Mouse (Mus musculus): ENCODE results near the gene Cpsf2. TPM values are rescaled to one million over a fixed set of nuclear protein-coding genes. Genes with fewer than 3 reads are reported as not detected.

The Cpsf2 gene
- total RNA-seq, 2 experiments from 2014 or later: 36.3 to 41.6 TPM

DNA sequence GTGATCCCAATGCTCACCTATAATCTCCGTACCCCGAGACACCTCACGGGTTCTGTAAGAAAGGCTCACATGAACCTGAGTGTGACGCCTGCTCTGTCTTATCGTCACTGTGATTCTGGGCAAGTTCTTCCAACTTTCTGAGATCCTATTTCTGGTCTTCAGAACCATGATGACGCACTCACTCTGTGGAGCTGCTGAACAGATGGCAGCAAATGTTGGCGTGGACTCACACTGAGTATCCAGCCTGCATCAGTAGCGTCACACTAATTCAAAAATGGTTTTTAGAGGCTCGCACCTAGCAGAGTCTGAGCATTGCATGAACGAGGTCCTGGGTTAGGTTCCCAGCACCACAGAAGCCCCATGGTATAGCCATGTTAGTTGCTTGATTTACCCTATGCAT, 80.0 kb downstream of the Cpsf2 start:
- no peak for DNase-seq

Other genes starting within 250 kb of the Cpsf2 start
- 10 to 100 TPM; 67.9 to 72.8 TPM for gene Fbln5, start 156.9 kb upstream of the Cpsf2 start, total RNA-seq (2021)
- 10 to 100 TPM; 36.9 to 39.9 TPM for gene Trip11, start 62.7 kb upstream of the Cpsf2 start, total RNA-seq (2021)
- 10 to 100 TPM; 20.0 to 22.5 TPM for gene Atxn3, start 17.7 kb upstream of the Cpsf2 start, total RNA-seq (2021)
- gene Slc24a4, start 152.7 kb downstream of the Cpsf2 start, total RNA-seq (2021): under 1 TPM; 0.40 to 0.46 TPM

Measured in adrenal gland, postnatal 36 days (tissue).